Mouse (Mus musculus): ENCODE measurements around the gene Rnf44.

GRCm38 (mm10) chr13:54710866-54711265 lies 17.2 kb upstream of the Rnf44 start:
- TF ChIP-seq POLR2A (IDR thresholded peaks at IDR 0.05; ENCODE audit: borderline replicate concordance, extremely low read depth, insufficient read depth, insufficient read length, poor library complexity, severe bottlenecking) = no peak
- no peak for TF ChIP-seq CTCF (IDR thresholded peaks at IDR 0.05; ENCODE audit: borderline replicate concordance, extremely low read depth, insufficient read depth, insufficient read length)

All from brain, embryonic 14.5 days (tissue).